In genomic region chr19:53128494-53129337, GRCm38 (mm10) we compare ENCODE assay signal across 11 mouse cellular contexts. TPM values are rescaled to one million over a fixed set of nuclear protein-coding genes. Genes with fewer than 3 reads are reported as not detected.
DNase-seq lines count a peak whose midpoint lies in the region; ATAC-seq and TF ChIP-seq lines count a peak whose summit lies in the region.
"Had no signal": no experiment of that assay in that cellular context is flagged by ENCODE, and none has a peak within 500 bp of the region (broad histone marks: within the 10 kb centered on the region; RNA-seq: fewer than 3 reads in every experiment).

No protein-coding gene starts in this region.

- no peak for DNase-seq in layer of hippocampus, adult 2 months (ENCODE audit: low spot score in 2 of 2)
- DNase-seq in layer of hippocampus, adult 11-12 months (ENCODE audit: low spot score) = no peak
- DNase-seq in left cerebral cortex, postnatal 10 days (ENCODE audit: extremely low spot score in 1 of 2, low spot score in 2 of 2) = no peak
- DNase-seq in cerebellum, adult 8-10 months = no peak
- DNase-seq: cerebellum, adult 9-10 months had no signal

- no peaks in the 10 kb centered on the region for H3K9me3 ChIP-seq in heart, embryonic 11.5 days (replicated peaks; ENCODE audit: control insufficient read depth, low read length)
- no peaks in the 10 kb centered on the region for H3K9me3 ChIP-seq in liver, embryonic 16.5 days (replicated peaks; ENCODE audit: control insufficient read depth, low read length)
- H3K9me3 ChIP-seq: hindbrain, embryonic 12.5 days; midbrain, embryonic 15.5 days had no signal

- intact Hi-C loops in left cerebral cortex, postnatal 10 days (cut with DNase I) = no loop called here

- H3K4me3 ChIP-seq in layer of hippocampus, adult 2 months = no peak overlapping the region
- no peak overlapping the region for H3K4me3 ChIP-seq in heart, embryonic 11.5 days (ENCODE audit: low read depth, low read length)
- H3K4me3 ChIP-seq in liver, embryonic 16.5 days (ENCODE audit: low read depth, low read length) = peak overlapping the region; percentile 7; the same call in 1 of the 2 replicates
- H3K4me3 ChIP-seq: hindbrain, embryonic 12.5 days; midbrain, embryonic 15.5 days had no signal

- TF ChIP-seq CTCF in layer of hippocampus, adult 2 months (conservative IDR thresholded peaks at IDR 0.05) = no peak

- no peak overlapping the region for H3K9ac ChIP-seq in heart, embryonic 11.5 days (ENCODE audit: low read depth, low read length)
- H3K9ac ChIP-seq in liver, embryonic 16.5 days (ENCODE audit: low read depth, low read length) = no peak overlapping the region
- H3K9ac ChIP-seq: hindbrain, embryonic 12.5 days; midbrain, embryonic 15.5 days had no signal

- H3K4me1 ChIP-seq in heart, embryonic 11.5 days (ENCODE audit: control insufficient read depth, insufficient read depth, low read length) = peaks cover 28% of the 10 kb centered on the region
- H3K4me1 ChIP-seq in liver, embryonic 16.5 days (ENCODE audit: control insufficient read depth, low read depth, low read length) = peaks cover 33% of the 10 kb centered on the region
- H3K4me1 ChIP-seq: hindbrain, embryonic 12.5 days; midbrain, embryonic 15.5 days had no signal

- H3K27me3 ChIP-seq in heart, embryonic 11.5 days (ENCODE audit: control insufficient read depth, insufficient read depth, low read length) = no peaks in the 10 kb centered on the region
- no peaks in the 10 kb centered on the region for H3K27me3 ChIP-seq in liver, embryonic 16.5 days (ENCODE audit: control insufficient read depth, insufficient read depth, low read depth, low read length)
- H3K27me3 ChIP-seq: hindbrain, embryonic 12.5 days; midbrain, embryonic 15.5 days had no signal

- ATAC-seq in heart, embryonic 11.5 days (replicated peaks; ENCODE audit: insufficient number of reproducible peaks, low FRiP score, low TSS enrichment) = 0 out of 2 replicates have a peak, but pooled peaks have one; percentile 50
- peak; percentile 47 for ATAC-seq in liver, embryonic 16.5 days (ENCODE audit: low read depth)
- ATAC-seq in neutrophil, adult 5-6 weeks (ENCODE audit: extremely low read depth, insufficient number of reproducible peaks, low FRiP score, poor library complexity, severe bottlenecking) = peak; percentile 46; the same call in 1 of the 2 replicates
- no peak for ATAC-seq in activated CD4-positive, CD25-positive, alpha-beta regulatory T cell, adult 4 months
- ATAC-seq: midbrain, embryonic 15.5 days had no signal

- peak overlapping the region; percentile 28; the same call in 1 of the 2 replicates for H3K27ac ChIP-seq in layer of hippocampus, adult 2 months
- H3K27ac ChIP-seq in heart, embryonic 11.5 days (ENCODE audit: low read depth, low read length) = peak overlapping the region; percentile 71
- no peak overlapping the region for H3K27ac ChIP-seq in liver, embryonic 16.5 days (ENCODE audit: low read length)
- H3K27ac ChIP-seq: hindbrain, embryonic 12.5 days; midbrain, embryonic 15.5 days had no signal

- 11% methylated on average over 13 of the region's 13 CpGs for WGBS in heart, embryonic 11.5 days (ENCODE audit: insufficient replicate concordance)
- WGBS in liver, embryonic 16.5 days (ENCODE audit: insufficient replicate concordance) = 22% methylated on average over 13 of the region's 13 CpGs

- peak overlapping the region; percentile 47 for H3K4me2 ChIP-seq in heart, embryonic 11.5 days
- peak overlapping the region; percentile 32 for H3K4me2 ChIP-seq in liver, embryonic 16.5 days (ENCODE audit: low read depth, low read length)
- H3K4me2 ChIP-seq: hindbrain, embryonic 12.5 days; midbrain, embryonic 15.5 days had no signal

- no peaks in the 10 kb centered on the region for H3K36me3 ChIP-seq in heart, embryonic 11.5 days (ENCODE audit: control insufficient read depth, insufficient read depth, low read length)
- H3K36me3 ChIP-seq in liver, embryonic 16.5 days (ENCODE audit: control insufficient read depth, insufficient read depth) = no peaks in the 10 kb centered on the region
- H3K36me3 ChIP-seq: hindbrain, embryonic 12.5 days; midbrain, embryonic 15.5 days had no signal

RNA-seq across cellular contexts. Expression of gene Add3, which starts 11.5 kb away (rescaled TPM):
- total RNA-seq in layer of hippocampus, adult 2 months (2021) = 100 to 1,000 TPM; 125 to 129 TPM
- polyA plus RNA-seq in heart, embryonic 11.5 days (2014; fragmentation: Nextera tagmentation; extraction: Ambion mirVana) = 133 and 152 TPM in 2 replicates
- 26.2 and 28.4 TPM in 2 replicates for polyA plus RNA-seq in liver, embryonic 16.5 days (2015; fragmentation: Nextera tagmentation; extraction: Ambion mirVana)
- total RNA-seq in neutrophil, adult 5-6 weeks (2017) = 397 and 420 TPM in 2 replicates
- total RNA-seq in left cerebral cortex, postnatal 10 days (2021) = 100 to 1,000 TPM; 113 to 114 TPM
- 100 to 1,000 TPM; 113 to 128 TPM for polyA plus RNA-seq in activated CD4-positive, CD25-positive, alpha-beta regulatory T cell, adult 4 months (2017; shearing (Covaris generic))
